25 mouse cellular contexts compared by ENCODE assay signal in genomic region chr19:10271592-10271991, GRCm38 (mm10). TPM values are rescaled to one million over a fixed set of nuclear protein-coding genes. Genes with fewer than 3 reads are reported as not detected.
"Had no signal": no experiment of that assay in that cellular context is flagged by ENCODE, and none has a peak within 500 bp of the region (broad histone marks: within the 10 kb centered on the region; RNA-seq: fewer than 3 reads in every experiment).

No protein-coding gene starts in this region.

- H3K36me3 ChIP-seq: heart, embryonic 13.5 days; heart, embryonic 15.5 days; hindbrain, embryonic 15.5 days; kidney, embryonic 15.5 days; limb, embryonic 12.5 days; liver, embryonic 13.5 days; liver, embryonic 15.5 days had no signal

- H3K9ac ChIP-seq: forebrain, postnatal 0 days; heart, embryonic 15.5 days; hindbrain, embryonic 13.5 days; hindbrain, embryonic 15.5 days; kidney, embryonic 15.5 days; limb, embryonic 12.5 days; liver, embryonic 13.5 days; liver, embryonic 15.5 days had no signal

- H3K27ac ChIP-seq: heart, embryonic 13.5 days; heart, embryonic 15.5 days; hindbrain, embryonic 13.5 days; hindbrain, embryonic 15.5 days; kidney, embryonic 15.5 days; kidney, postnatal 0 days; limb, embryonic 12.5 days; liver, embryonic 13.5 days; liver, embryonic 15.5 days had no signal

- H3K9me3 ChIP-seq: heart, embryonic 13.5 days; heart, embryonic 15.5 days; hindbrain, embryonic 13.5 days; hindbrain, embryonic 15.5 days; kidney, embryonic 15.5 days; limb, embryonic 12.5 days; liver, embryonic 13.5 days; liver, embryonic 15.5 days had no signal

- H3K4me3 ChIP-seq: heart, embryonic 13.5 days; heart, embryonic 15.5 days; hindbrain, embryonic 13.5 days; hindbrain, embryonic 15.5 days; kidney, embryonic 15.5 days; limb, embryonic 12.5 days; liver, embryonic 13.5 days; liver, embryonic 15.5 days had no signal

- H3K27me3 ChIP-seq: kidney, embryonic 15.5 days; liver, embryonic 13.5 days; liver, embryonic 15.5 days had no signal

- DNase-seq: forebrain, postnatal 0 days; gastrocnemius, postnatal 14 days; gastrocnemius, postnatal 36 days; heart, postnatal 14 days; heart, postnatal 36 days; kidney, adult 11 months; kidney, adult 2 months; kidney, adult 9 months; kidney, postnatal 14 days; kidney, postnatal 36 days; layer of hippocampus, postnatal 36 days; left cerebral cortex, postnatal 4 days; liver; liver, embryonic 13.5 days had no signal

RNA-seq across cellular contexts. Expression of gene Myrf, which starts 31.0 kb away (rescaled TPM):
- total RNA-seq: gastrocnemius, adult 18-20 months; gastrocnemius, adult 8-10 months; hematopoietic stem cell, adult 5-6 weeks had no signal

RNA-seq across cellular contexts. Expression of gene Dagla, which starts 33.1 kb away (rescaled TPM):
- total RNA-seq: hematopoietic stem cell, adult 5-6 weeks had no signal
